Mouse (Mus musculus): ENCODE results near the gene Xpo4. TPM values are rescaled to one million over a fixed set of nuclear protein-coding genes. Genes with fewer than 3 reads are reported as not detected.

The Xpo4 gene
- total RNA-seq, 4 experiments from 2014 or later = 10.0 to 11.7 (median 10.7) TPM

- no peak for DNase-seq (ENCODE audit: low spot score in 2 of 2)
These were observed 55.4 kb downstream of the Xpo4 start for GRCm38 (mm10) chr14:57609816-57610329.

DNA sequence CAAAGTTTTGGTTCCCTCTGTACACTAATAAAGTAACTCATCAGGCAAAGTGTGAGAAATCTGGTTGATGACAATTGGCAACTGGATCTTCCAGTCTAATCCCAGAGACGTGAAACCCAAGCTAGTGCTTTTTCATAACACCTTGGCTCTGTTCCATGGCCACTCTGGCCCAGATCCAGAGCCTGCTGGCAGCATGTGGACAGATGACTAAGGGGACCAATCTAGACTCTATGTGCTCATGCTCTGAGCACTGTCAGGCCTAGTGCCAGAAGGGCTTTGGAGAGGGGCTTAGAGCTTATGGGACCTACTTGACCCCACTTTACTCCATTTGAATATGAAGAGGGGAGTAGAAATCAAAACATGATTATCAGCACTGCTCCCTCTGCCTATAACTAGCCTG lies 57.7 kb downstream of the Xpo4 start:
- DNase-seq (ENCODE audit: low spot score in 2 of 2) = peak; percentile 95 to 96

DNA sequence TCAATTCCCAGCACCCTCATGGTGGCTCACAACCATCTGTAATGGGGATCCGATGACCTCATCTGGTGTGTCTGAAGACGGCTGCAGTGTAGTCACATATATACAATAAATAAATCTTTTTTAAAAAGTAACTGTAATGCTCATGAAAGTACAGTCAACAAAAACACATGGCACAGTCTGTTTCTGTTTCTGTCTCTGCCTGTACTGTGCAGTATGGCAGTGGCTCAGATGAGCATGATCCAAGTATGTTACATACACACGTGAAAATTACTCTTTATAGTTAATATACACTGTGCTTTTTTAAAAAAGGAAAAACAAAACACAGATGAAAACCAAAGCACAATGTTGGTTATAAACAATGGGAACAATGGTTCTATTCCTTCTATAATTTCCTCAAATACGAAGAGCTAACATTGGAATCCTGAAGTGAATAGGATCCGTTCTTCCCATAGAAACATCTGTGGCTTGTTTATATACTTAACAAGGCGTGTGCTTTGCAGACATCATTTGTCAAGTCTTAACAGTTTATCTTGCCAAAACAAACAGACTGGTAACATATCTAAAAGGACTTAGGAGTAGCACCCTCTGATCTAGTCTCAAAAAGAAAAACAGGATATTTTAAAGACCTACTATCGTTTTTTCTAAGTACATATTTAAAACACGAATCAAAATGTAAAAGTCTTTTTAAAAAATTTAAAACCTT lies 58.4 kb downstream of the Xpo4 start:
- no peak for DNase-seq (ENCODE audit: low spot score in 2 of 2)

- no peak for DNase-seq (ENCODE audit: low spot score in 2 of 2)
These were observed 72.0 kb downstream of the Xpo4 start for GRCm38 (mm10) chr14:57593279-57593678.

- DNase-seq (ENCODE audit: low spot score in 2 of 2) = no peak
These were observed 73.4 kb downstream of the Xpo4 start for GRCm38 (mm10) chr14:57591830-57592229.

DNA sequence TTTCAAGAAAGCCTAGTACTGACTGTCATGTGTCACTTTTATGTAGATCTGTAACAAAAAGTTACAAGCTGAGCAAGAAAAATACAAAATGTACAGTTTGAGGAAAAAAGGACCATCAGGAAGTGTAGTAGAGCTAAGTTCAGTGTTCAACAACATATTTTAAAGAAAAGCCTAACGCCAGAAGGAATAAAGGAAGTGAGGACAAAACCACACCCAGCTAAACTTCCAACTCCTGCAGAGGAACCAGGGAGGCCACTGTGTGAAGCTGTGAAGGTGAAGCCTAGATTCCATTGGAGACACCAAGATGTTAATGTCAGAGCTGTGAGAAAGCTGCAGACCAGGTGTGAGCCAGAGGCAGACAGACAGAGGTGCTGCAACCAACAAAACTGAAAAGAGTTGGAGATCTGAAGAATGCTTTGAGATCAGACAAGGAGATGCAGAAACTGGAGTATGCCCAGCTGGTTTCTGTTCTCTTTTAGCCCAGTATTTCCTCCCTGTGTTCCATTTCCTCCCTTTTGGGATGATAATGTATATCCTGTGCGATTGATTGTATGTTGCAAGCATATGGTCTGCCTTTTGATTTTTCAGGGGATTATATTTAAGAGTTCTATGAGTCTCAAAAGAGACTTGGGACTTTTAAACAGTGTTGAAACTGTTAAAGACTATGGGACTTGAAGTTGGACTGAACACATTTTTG lies 88.7 kb downstream of the Xpo4 start:
- DNase-seq (ENCODE audit: low spot score in 2 of 2) = no peak

- no peak for DNase-seq (ENCODE audit: low spot score in 2 of 2)
These were observed 90.2 kb downstream of the Xpo4 start for GRCm38 (mm10) chr14:57574792-57575587.

- peak; percentile 89 to 92 for DNase-seq (ENCODE audit: low spot score in 2 of 2)
These were observed 93.8 kb downstream of the Xpo4 start, which contains the start of gene Eef1akmt1 for GRCm38 (mm10) chr14:57571155-57572133. TSS of gene Eef1akmt1 (minus strand) at chr14:57571612.

DNA sequence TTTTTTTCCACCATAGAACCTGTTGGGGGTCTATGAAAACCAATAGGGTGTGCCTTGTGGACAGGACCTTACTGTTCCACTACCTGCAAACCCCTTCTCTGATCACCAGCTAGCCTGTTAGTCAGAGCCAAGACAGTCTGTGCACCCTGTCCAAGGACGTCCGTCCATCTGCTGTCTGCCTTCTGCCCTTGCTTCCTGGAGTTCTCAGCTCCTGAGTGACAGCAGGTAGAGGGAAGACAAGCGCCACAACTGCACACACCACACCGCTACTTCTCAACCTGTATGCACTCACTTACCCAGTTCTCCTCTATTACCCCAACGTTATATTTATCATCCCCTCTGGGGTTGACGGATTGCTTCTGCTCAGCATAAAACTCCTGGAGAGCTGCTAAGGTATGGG lies 99.6 kb downstream of the Xpo4 start:
- DNase-seq (ENCODE audit: low spot score in 2 of 2) = no peak

- no peak for DNase-seq (ENCODE audit: low spot score in 2 of 2)
These were observed 108.3 kb downstream of the Xpo4 start for GRCm38 (mm10) chr14:57556922-57557321.

- DNase-seq (ENCODE audit: low spot score in 2 of 2) = no peak
These were observed 109.7 kb downstream of the Xpo4 start for GRCm38 (mm10) chr14:57555471-57556070.

GRCm38 (mm10) chr14:57554434-57554833 lies 110.8 kb downstream of the Xpo4 start:
- no peak for DNase-seq (ENCODE audit: low spot score in 2 of 2)

DNA sequence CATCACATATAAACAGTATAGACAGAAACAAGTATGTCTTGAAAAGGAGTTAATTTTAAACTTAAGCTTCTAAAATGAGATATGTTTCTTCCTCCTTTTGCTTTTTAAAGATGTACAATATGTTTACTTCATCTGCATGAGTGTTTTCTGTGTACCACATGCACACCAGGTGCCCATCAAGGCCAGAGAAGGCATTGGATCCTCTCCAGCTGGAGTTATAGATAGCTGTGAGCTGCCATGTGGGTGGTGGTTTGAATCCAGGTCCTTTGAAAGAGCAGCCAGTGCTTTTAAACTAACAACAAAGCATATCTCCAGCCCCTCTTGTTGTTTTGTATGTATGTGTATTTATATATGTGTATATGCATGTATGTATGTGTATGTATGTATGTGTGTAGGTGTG lies 112.3 kb downstream of the Xpo4 start:
- no peak for DNase-seq (ENCODE audit: low spot score in 2 of 2)

DNA sequence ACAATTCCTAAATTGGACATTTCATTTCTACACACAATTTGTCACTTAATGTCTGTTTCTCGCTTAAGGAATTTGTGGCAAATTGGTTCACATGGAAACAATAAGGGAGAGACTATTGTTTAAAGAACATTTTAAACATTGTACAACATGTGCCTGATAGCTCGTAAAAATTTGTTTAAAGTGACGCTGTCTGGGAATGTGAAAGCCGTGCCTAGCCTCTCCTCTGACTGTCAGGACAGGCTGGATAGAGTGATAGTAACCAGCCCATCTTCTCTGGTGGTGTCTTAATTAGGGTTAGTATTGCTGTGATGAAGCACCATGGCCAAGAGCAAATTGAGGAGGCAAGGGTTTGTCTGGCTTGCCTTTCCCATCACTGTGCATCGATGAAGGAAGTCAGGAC lies 118.2 kb downstream of the Xpo4 start:
- DNase-seq (ENCODE audit: low spot score in 2 of 2) = no peak

- DNase-seq (ENCODE audit: low spot score in 2 of 2) = no peak
These were observed 118.6 kb downstream of the Xpo4 start for GRCm38 (mm10) chr14:57546557-57547021.

DNA sequence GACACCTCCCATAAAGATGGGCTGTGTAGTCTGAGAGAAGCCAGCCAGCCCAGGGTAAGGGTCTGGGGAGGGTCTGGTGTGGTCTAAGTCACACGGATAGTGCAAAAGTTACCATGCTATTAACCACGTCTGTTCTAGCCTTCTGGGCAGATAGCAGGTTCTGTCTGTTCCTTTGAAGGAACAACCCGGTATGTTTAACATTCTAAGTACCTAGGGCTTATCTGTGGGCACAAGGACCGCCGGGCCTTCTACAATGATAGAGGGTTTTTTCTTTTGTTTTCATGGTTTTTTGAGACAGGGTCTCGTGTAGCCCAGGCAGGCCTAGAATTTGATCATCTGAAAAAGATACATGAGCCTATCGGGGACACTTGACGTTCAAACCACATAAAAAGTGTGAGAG lies 119.1 kb downstream of the Xpo4 start:
- DNase-seq (ENCODE audit: low spot score in 2 of 2) = no peak

DNA sequence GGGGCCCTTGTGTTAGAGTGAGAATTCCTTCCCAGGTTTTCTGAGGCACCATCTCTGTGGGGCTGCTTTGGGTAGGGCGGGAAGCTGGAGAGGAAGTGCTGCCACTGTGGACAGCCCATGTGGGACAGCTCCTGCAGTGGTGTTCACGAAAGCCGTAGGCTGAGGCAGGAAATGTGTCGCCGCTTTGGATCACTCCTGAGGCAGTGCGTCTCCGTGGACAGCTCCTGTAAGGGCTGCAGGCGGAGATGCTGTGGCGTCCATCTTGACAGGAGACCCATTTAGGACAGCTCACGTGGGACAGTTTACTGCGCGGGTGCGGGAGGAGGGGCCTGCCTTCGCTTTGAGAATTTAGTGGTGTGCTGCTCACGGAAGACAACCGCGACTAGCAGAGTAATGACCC lies 119.7 kb downstream of the Xpo4 start:
- DNase-seq (ENCODE audit: low spot score in 2 of 2) = no peak

- DNase-seq (ENCODE audit: low spot score in 2 of 2) = no peak
These were observed 121.7 kb downstream of the Xpo4 start for GRCm38 (mm10) chr14:57543420-57544039.

DNA sequence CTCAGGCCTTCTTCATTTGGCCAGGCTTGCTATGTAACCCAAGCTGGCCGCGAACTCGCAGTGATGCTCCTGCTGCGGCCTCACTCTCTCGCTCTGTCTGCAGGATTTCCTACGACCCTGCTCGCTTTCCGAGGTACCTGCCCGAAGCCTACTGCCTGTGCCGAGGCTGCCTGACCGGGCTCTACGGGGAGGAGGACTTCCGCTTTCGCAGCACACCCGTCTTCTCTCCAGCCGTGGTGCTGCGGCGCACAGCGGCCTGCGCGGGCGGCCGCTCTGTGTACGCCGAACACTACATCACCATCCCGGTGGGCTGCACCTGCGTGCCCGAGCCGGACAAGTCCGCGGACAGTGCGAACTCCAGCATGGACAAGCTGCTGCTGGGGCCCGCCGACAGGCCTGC lies 123.0 kb downstream of the Xpo4 start:
- no peak for DNase-seq (ENCODE audit: low spot score in 2 of 2)

GRCm38 (mm10) chr14:57540683-57541082 lies 124.5 kb downstream of the Xpo4 start:
- no peak for DNase-seq (ENCODE audit: low spot score in 2 of 2)

Data from gastrocnemius, adult 8-10 months (tissue).